Mouse (Mus musculus) ES-Bruce4 (cell line): Measurements from ENCODE around the gene Csnk1d.

Experiments used
- CTCF ChIP-seq: IDR thresholded peaks from one replicate; pipeline ENCODE4 v1.8.1; 2011; ENCODE audit warnings: low read depth, low read length
- EP300 ChIP-seq: IDR thresholded peaks from 2 replicates; pipeline ENCODE4 v1.6.1; 2011; ENCODE audit warnings: low read depth, low read length; ENCODE audit not compliant: insufficient read depth
- POLR2A ChIP-seq: IDR thresholded peaks from one replicate; pipeline ENCODE4 v1.8.1; 2011; ENCODE audit warnings: low read length; ENCODE audit not compliant: insufficient read depth

DNA sequence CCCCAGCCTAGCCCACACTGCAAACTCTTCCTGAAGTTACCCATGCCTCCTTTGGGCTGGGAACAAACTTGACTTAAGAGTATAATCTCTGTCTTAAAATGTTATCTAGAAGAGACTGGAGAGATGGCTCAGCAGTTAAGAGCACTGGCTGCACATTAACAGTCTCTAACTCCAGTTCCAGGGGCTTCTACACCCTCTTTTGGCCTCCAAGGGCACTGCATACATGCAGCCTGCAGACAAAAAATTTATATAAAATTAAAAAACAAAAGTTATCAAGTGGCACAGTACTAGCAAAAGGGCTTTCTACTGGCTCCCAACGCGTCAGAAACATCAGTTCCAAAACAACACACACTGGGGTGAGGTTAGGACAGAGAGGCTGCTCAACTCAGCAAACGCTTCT lies 3.5 kb downstream of the Csnk1d start:
- TF ChIP-seq CTCF (no peak), POLR2A (no peak), EP300 (no peak)
